Mouse (Mus musculus) embryonic facial prominence, embryonic 12.5 days (tissue): Measurements from ENCODE around the gene Clk3. TPM values are rescaled to one million over a fixed set of nuclear protein-coding genes. Genes with fewer than 3 reads are reported as not detected.
A peak's percentile ranks its signal among the peaks of the same experiment; 100 is the strongest.
"Not testable (repeated sequence)": the region's sequence is repeated elsewhere in the genome, so short reads cannot be mapped to it uniquely, and the experiment has no call there.

Experiments
- ATAC-seq: fragments of 200-750 bp; cut with Nextera tagmentation; 2 replicates; pipeline ENCODE4 v1.8.0; 2017; ENCODE audit not compliant: insufficient number of reproducible peaks, insufficient read depth, low FRiP score, low TSS enrichment
- H3K27ac ChIP-seq: fragments of 300-500 bp; sonication (generic); 2 replicates; pipeline ENCODE4 v1.5.1; 2016; ENCODE audit warnings: mild to moderate bottlenecking
- H3K27me3 ChIP-seq: fragments of 300-500 bp; sonication (generic); 2 replicates; pipeline ENCODE4 v1.6.1; 2016; ENCODE audit warnings: mild to moderate bottlenecking, moderate library complexity
- H3K36me3 ChIP-seq: fragments of 300-500 bp; sonication (generic); 2 replicates; pipeline ENCODE4 v1.6.1; 2016; ENCODE audit warnings: mild to moderate bottlenecking
- H3K4me1 ChIP-seq: fragments of 300-500 bp; sonication (generic); 2 replicates; pipeline ENCODE4 v1.6.1; 2016
- H3K4me2 ChIP-seq: fragments of 300-500 bp; sonication (generic); replicated peaks from 2 replicates; pipeline ENCODE4 v1.6.1; 2016; ENCODE audit warnings: mild to moderate bottlenecking, moderate library complexity
- H3K4me3 ChIP-seq: fragments of 300-500 bp; sonication (generic); 2 replicates; pipeline ENCODE4 v1.5.1; 2016; ENCODE audit warnings: mild to moderate bottlenecking
- H3K9ac ChIP-seq: fragments of 300-500 bp; sonication (generic); 2 replicates; pipeline ENCODE4 v1.6.1; 2016; ENCODE audit warnings: mild to moderate bottlenecking, moderate library complexity
- H3K9me3 ChIP-seq: fragments of 300-500 bp; sonication (generic); 2 replicates; pipeline ENCODE4 v1.6.1; 2016; ENCODE audit warnings: mild to moderate bottlenecking, moderate library complexity
- WGBS: fragments of 180-500 bp; shearing (Covaris S2); methylation state at CpG from one replicate; pipeline ENCODE4 v1.1.7; 2016; 5-methylcytosine and 5-hydroxymethylcytosine counted together
- polyA plus RNA-seq: library from polyadenylated mRNA; unstranded; fragments of >200 nt; fragmentation: Nextera tagmentation; extraction: Ambion mirVana; gene quantifications from 2 replicates; pipeline ENCODE4 v1.2.1, GENCODE M21; 2016

The Clk3 gene
- polyA plus RNA-seq, 1 experiment from 2014 or later: 75.4 TPM

- ATAC-seq: no peak
Observed at GRCm38 (mm10) chr9:57720736-57721135, 44.9 kb downstream of the Clk3 start.

GRCm38 (mm10) chr9:57718408-57718807, 47.3 kb downstream of the Clk3 start:
- Histone ChIP-seq H3K36me3 (peaks cover 60% of the 10 kb centered on the region), H3K27ac (no peak overlapping the region)
- ATAC-seq: no peak

More at GRCm38 (mm10) chr9:57720736-57721135, 44.9 kb downstream of the Clk3 start:
- Histone ChIP-seq H3K4me3 (no peak overlapping the region), H3K4me1 (no peaks in the 10 kb centered on the region), H3K4me2 (no peak overlapping the region), H3K9me3 (no peaks in the 10 kb centered on the region), H3K9ac (no peak overlapping the region), H3K36me3 (peaks cover 50% of the 10 kb centered on the region), H3K27ac (no peak overlapping the region), H3K27me3 (no peaks in the 10 kb centered on the region)
- 96% methylated on average over 3 of the region's 3 CpGs for WGBS

GRCm38 (mm10) chr9:57712194-57712593, 53.5 kb downstream of the Clk3 start:
- Histone ChIP-seq H3K36me3 (peaks cover 40% of the 10 kb centered on the region), H3K27ac (no peak overlapping the region), H3K4me1 (peaks cover 7% of the 10 kb centered on the region), H3K4me2 (no peak overlapping the region), H3K9ac (no peak overlapping the region), H3K4me3 (no peak overlapping the region), H3K9me3 (no peaks in the 10 kb centered on the region), H3K27me3 (no peaks in the 10 kb centered on the region)
- 70% methylated on average over 2 of the region's 2 CpGs for WGBS
- ATAC-seq: no peak

More at GRCm38 (mm10) chr9:57718408-57718807, 47.3 kb downstream of the Clk3 start:
- Histone ChIP-seq H3K4me3 (no peak overlapping the region), H3K4me2 (no peak overlapping the region), H3K27me3 (no peaks in the 10 kb centered on the region), H3K9ac (no peak overlapping the region), H3K9me3 (no peaks in the 10 kb centered on the region), H3K4me1 (no peaks in the 10 kb centered on the region)
- 91% methylated on average over 7 of the region's 7 CpGs for WGBS

- ATAC-seq, H3K27me3 ChIP-seq, H3K27ac ChIP-seq, H3K4me2 ChIP-seq, H3K4me1 ChIP-seq, H3K4me3 ChIP-seq, H3K9me3 ChIP-seq, H3K9ac ChIP-seq: not testable (repeated sequence)
- peaks cover 23% of the 10 kb centered on the region for H3K36me3 ChIP-seq
- WGBS: 84% methylated on average over 5 of the region's 5 CpGs
Observed at GRCm38 (mm10) chr9:57710214-57710613, 55.4 kb downstream of the Clk3 start.

GRCm38 (mm10) chr9:57708720-57709274, 56.9 kb downstream of the Clk3 start:
- H3K4me2 ChIP-seq: peak overlapping the region; percentile 67
- peak overlapping the region; percentile 92 for H3K4me3 ChIP-seq
- no peaks in the 10 kb centered on the region for H3K9me3 ChIP-seq
- WGBS: 4% methylated on average over 36 of the region's 39 CpGs
- H3K4me1 ChIP-seq: peaks cover 7% of the 10 kb centered on the region
- H3K27me3 ChIP-seq: no peaks in the 10 kb centered on the region
- H3K36me3 ChIP-seq: peaks cover 14% of the 10 kb centered on the region
- H3K27ac ChIP-seq: peak overlapping the region; percentile 90
- peak; percentile 47; the same call in 1 of the 2 replicates for ATAC-seq
- peak overlapping the region; percentile 85 for H3K9ac ChIP-seq

- H3K9ac ChIP-seq: peak within 1 kb of the TSS; percentile 85
- peaks cover 9% of the 10 kb centered on the region for H3K36me3 ChIP-seq
- peak within 1 kb of the TSS; percentile 92 for H3K4me3 ChIP-seq
- H3K27ac ChIP-seq: peak within 1 kb of the TSS; percentile 90
- 1% methylated on average over 23 of the region's 23 CpGs for WGBS
- peak within 1 kb of the TSS; percentile 67 for H3K4me2 ChIP-seq
- H3K9me3 ChIP-seq: no peaks in the 10 kb centered on the region
- peaks cover 7% of the 10 kb centered on the region for H3K4me1 ChIP-seq
- no peaks in the 10 kb centered on the region for H3K27me3 ChIP-seq
- ATAC-seq: peak; percentile 94
Observed at GRCm38 (mm10) chr9:57708068-57708719, 57.5 kb downstream of the Clk3 start, which contains the start of gene Edc3. Gene Edc3 (plus strand): TSS chr9:57708540.

- 80% methylated on average over 3 of the region's 3 CpGs for WGBS
- no peaks in the 10 kb centered on the region for H3K9me3 ChIP-seq
Observed at GRCm38 (mm10) chr9:57706496-57706895, 59.2 kb downstream of the Clk3 start.

More at GRCm38 (mm10) chr9:57706496-57706895, 59.2 kb downstream of the Clk3 start:
- Histone ChIP-seq H3K27ac (no peak overlapping the region), H3K4me1 (peaks cover 12% of the 10 kb centered on the region), H3K9ac (no peak overlapping the region), H3K27me3 (no peaks in the 10 kb centered on the region), H3K4me3 (no peak overlapping the region), H3K36me3 (no peaks in the 10 kb centered on the region), H3K4me2 (no peak overlapping the region)
- ATAC-seq: no peak

Other genes with a start within 250 kb of the Clk3 start
- 531 and 547 TPM in 2 replicates for gene Cox5a, start 244.6 kb downstream of the Clk3 start, polyA plus RNA-seq
- 23.1 and 24.0 TPM in 2 replicates for gene Fam219b, start 228.3 kb downstream of the Clk3 start, polyA plus RNA-seq
- gene Mpi, start 213.1 kb downstream of the Clk3 start, polyA plus RNA-seq: 55.5 and 57.8 TPM in 2 replicates
- gene Scamp2, start 204.9 kb downstream of the Clk3 start, polyA plus RNA-seq: 53.5 and 56.2 TPM in 2 replicates
- gene Ulk3, start 176.4 kb downstream of the Clk3 start, polyA plus RNA-seq: 17.3 and 20.8 TPM in 2 replicates
- gene Cplx3, start 159.6 kb downstream of the Clk3 start, polyA plus RNA-seq: 0.10 and 0.75 TPM in 2 replicates
- not detected in 2 replicates for gene Lman1l, start 145.1 kb downstream of the Clk3 start, polyA plus RNA-seq
- gene Csk, start 112.2 kb downstream of the Clk3 start, polyA plus RNA-seq: 38.0 and 41.1 TPM in 2 replicates
- not detected in 2 replicates for gene Cyp1a2, start 82.2 kb downstream of the Clk3 start, polyA plus RNA-seq
- not detected in 2 replicates for gene Cyp1a1, start 77.9 kb downstream of the Clk3 start, polyA plus RNA-seq
- gene Edc3, start 57.3 kb downstream of the Clk3 start, polyA plus RNA-seq: 37.9 and 39.0 TPM in 2 replicates
- 13.6 and 14.8 TPM in 2 replicates for gene Arid3b, start 70.9 kb upstream of the Clk3 start, polyA plus RNA-seq
- gene Ubl7, start 145.1 kb upstream of the Clk3 start, polyA plus RNA-seq: 123 TPM in 2 replicates
- 0.45 and 0.62 TPM in 2 replicates for gene Sema7a, start 174.3 kb upstream of the Clk3 start, polyA plus RNA-seq
- gene Cyp11a1, start 240.6 kb upstream of the Clk3 start, polyA plus RNA-seq: 0.13 TPM in 1 of 2 replicates, not detected in the other